Mouse (Mus musculus) forebrain, embryonic 12.5 days (tissue): ENCODE results near the gene Gm11127. TPM values are rescaled to one million over a fixed set of nuclear protein-coding genes. Genes with fewer than 3 reads are reported as not detected.
"Not testable (repeated sequence)": the region's sequence is repeated elsewhere in the genome, so short reads cannot be mapped to it uniquely, and the experiment has no call there.

ENCODE experiments used
- ATAC-seq: fragments of 200-750 bp; cut with Nextera tagmentation; 2 replicates; pipeline ENCODE4 v1.8.0; 2017; ENCODE audit warnings: moderate TSS enrichment; ENCODE audit not compliant: low FRiP score
- H3K27ac ChIP-seq: fragments of 300-500 bp; sonication (generic); 2 replicates; pipeline ENCODE4 v1.5.1; 2016; ENCODE audit warnings: mild to moderate bottlenecking
- H3K27me3 ChIP-seq: fragments of 300-500 bp; sonication (generic); 2 replicates; pipeline ENCODE4 v1.6.1; 2016; ENCODE audit warnings: mild to moderate bottlenecking
- H3K36me3 ChIP-seq: fragments of 300-500 bp; sonication (generic); replicated peaks from 2 replicates; pipeline ENCODE4 v1.6.1; 2016; ENCODE audit warnings: mild to moderate bottlenecking
- H3K4me1 ChIP-seq: fragments of 300-500 bp; sonication (generic); 2 replicates; pipeline ENCODE4 v1.6.1; 2016
- H3K4me2 ChIP-seq: fragments of 300-500 bp; sonication (generic); 2 replicates; pipeline ENCODE4 v1.6.1; 2016; ENCODE audit warnings: mild to moderate bottlenecking, moderate library complexity
- H3K4me3 ChIP-seq: fragments of 300-500 bp; sonication (generic); replicated peaks from 2 replicates; pipeline ENCODE4 v1.5.1; 2016; ENCODE audit warnings: mild to moderate bottlenecking
- H3K9ac ChIP-seq: fragments of 300-500 bp; sonication (generic); 2 replicates; pipeline ENCODE4 v1.6.1; 2016; ENCODE audit warnings: mild to moderate bottlenecking
- H3K9me3 ChIP-seq: fragments of 300-500 bp; sonication (generic); 2 replicates; pipeline ENCODE4 v1.6.1; 2016
- WGBS: fragments of 180-500 bp; shearing (Covaris S2); methylation state at CpG from one replicate; pipeline ENCODE4 v1.1.7; 2016; 5-methylcytosine and 5-hydroxymethylcytosine counted together
- polyA plus RNA-seq: library from polyadenylated mRNA; unstranded; fragments of >200 nt; fragmentation: Nextera tagmentation; extraction: Ambion mirVana; gene quantifications from 2 replicates; pipeline ENCODE4 v1.2.1, GENCODE M21; 2016

The Gm11127 gene
- polyA plus RNA-seq, 1 experiment from 2014 or later: not detected

- H3K4me3 ChIP-seq, H3K36me3 ChIP-seq, H3K4me2 ChIP-seq, ATAC-seq, H3K27ac ChIP-seq, H3K4me1 ChIP-seq, H3K9ac ChIP-seq, H3K9me3 ChIP-seq: not testable (repeated sequence)
- WGBS: 90% methylated on average over 4 of the region's 4 CpGs
- H3K27me3 ChIP-seq: peaks cover 11% of the 10 kb centered on the region; the same call in 1 of the 2 replicates
These were observed 28.0 kb downstream of the Gm11127 start for GRCm38 (mm10) chr17:36030046-36030702.

- Histone ChIP-seq H3K4me3 (no peak overlapping the region), H3K4me2 (no peak overlapping the region), H3K27ac (no peak overlapping the region), H3K9ac (no peak overlapping the region), H3K27me3 (peaks cover 11% of the 10 kb centered on the region; the same call in 1 of the 2 replicates), H3K9me3 (no peaks in the 10 kb centered on the region), H3K36me3 (no peaks in the 10 kb centered on the region), H3K4me1 (peaks cover 4% of the 10 kb centered on the region)
- no peak for ATAC-seq
- 86% methylated on average over 7 of the region's 7 CpGs for WGBS
These were observed 29.1 kb downstream of the Gm11127 start for GRCm38 (mm10) chr17:36028879-36029619.

DNA sequence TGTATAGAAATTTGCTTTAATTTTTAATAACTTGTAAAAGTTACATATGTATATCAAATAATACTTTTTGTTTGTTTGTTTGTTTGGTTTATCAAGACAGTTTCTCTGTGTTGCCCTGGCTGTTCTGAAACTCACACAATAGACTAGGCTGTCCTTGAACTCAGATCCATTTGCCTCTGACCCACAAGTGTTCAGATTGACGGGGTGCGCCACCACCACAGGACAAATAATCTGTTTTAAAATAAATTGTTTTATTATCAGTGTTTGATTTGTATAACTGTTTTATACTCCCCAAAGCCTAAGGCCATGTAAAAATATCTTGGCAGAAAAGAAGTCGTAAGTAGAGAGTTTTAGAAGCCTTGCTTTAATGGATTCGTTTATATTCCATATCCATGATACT, 30.5 kb downstream of the Gm11127 start:
- Histone ChIP-seq H3K4me2 (no peak overlapping the region), H3K27ac (no peak overlapping the region), H3K4me3 (no peak overlapping the region), H3K4me1 (peaks cover 4% of the 10 kb centered on the region), H3K9me3 (no peaks in the 10 kb centered on the region), H3K27me3 (peaks cover 10% of the 10 kb centered on the region; the same call in 1 of the 2 replicates), H3K36me3 (no peaks in the 10 kb centered on the region), H3K9ac (no peak overlapping the region)
- ATAC-seq: no peak
- 95% methylated on average over 4 of the region's 4 CpGs for WGBS

DNA sequence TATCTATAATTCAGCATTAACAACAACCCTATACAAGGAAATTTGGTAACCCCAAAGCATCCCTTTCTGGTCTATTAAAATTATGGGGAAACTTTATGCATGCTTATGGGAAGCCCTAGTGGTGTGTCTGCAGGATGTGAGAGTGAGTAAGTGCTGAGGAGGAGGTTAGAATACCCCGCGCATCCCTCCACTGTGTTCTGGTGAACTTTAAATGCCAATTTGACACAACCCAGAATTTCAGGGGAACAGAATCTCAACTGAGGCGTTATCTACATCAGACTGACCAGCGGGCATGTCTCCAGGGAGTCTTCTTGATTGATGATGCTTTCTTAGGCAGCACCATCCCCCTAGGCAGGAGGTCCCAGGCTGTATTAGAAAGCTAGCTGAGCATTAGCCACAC, 32.3 kb downstream of the Gm11127 start:
- no peak for ATAC-seq
- H3K36me3 ChIP-seq: no peaks in the 10 kb centered on the region
- no peaks in the 10 kb centered on the region for H3K27me3 ChIP-seq
- H3K27ac ChIP-seq: no peak overlapping the region
- 87% methylated on average over 4 of the region's 4 CpGs for WGBS
- no peak overlapping the region for H3K9ac ChIP-seq
- H3K4me2 ChIP-seq: no peak overlapping the region
- no peak overlapping the region for H3K4me3 ChIP-seq
- H3K4me1 ChIP-seq: 0 out of 2 replicates have a peak, but pooled peaks cover 3% of the 10 kb centered on the region
- no peaks in the 10 kb centered on the region for H3K9me3 ChIP-seq

DNA sequence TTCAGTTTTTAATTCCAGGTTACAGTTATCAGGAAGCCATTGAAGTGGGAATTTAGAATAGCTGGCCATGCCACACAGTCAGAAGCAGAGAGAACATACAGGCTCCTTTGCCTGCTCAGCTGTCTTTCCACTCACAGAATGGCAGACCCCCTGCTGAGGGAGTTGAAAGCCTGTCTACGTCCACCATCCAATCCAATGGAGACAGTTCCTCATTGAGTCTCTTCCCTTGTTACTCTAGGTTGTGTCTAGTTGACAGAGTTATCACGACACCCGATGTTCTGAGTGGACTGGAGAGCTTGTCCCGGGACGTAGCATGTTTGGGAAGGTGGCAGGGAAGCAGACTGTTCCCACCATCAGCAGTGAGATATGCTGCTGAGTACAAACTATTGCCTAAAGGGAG, 33.0 kb downstream of the Gm11127 start:
- no peak overlapping the region for H3K4me2 ChIP-seq
- H3K9me3 ChIP-seq: no peaks in the 10 kb centered on the region
- H3K9ac ChIP-seq: no peak overlapping the region
- WGBS: 66% methylated on average over 5 of the region's 5 CpGs
- H3K36me3 ChIP-seq: no peaks in the 10 kb centered on the region
- H3K27ac ChIP-seq: no peak overlapping the region
- 0 out of 2 replicates have a peak, but pooled peaks cover 6% of the 10 kb centered on the region for H3K4me1 ChIP-seq
- ATAC-seq: no peak
- no peak overlapping the region for H3K4me3 ChIP-seq
- no peaks in the 10 kb centered on the region for H3K27me3 ChIP-seq

GRCm38 (mm10) chr17:36023710-36024654, 34.2 kb downstream of the Gm11127 start:
- Histone ChIP-seq H3K9ac (no peak overlapping the region), H3K4me3 (no peak overlapping the region), H3K27me3 (no peaks in the 10 kb centered on the region), H3K27ac (no peak overlapping the region), H3K36me3 (no peaks in the 10 kb centered on the region), H3K4me2 (no peak overlapping the region), H3K4me1 (0 out of 2 replicates have a peak, but pooled peaks cover 6% of the 10 kb centered on the region), H3K9me3 (no peaks in the 10 kb centered on the region)
- 68% methylated on average over 9 of the region's 9 CpGs for WGBS
- no peak for ATAC-seq

DNA sequence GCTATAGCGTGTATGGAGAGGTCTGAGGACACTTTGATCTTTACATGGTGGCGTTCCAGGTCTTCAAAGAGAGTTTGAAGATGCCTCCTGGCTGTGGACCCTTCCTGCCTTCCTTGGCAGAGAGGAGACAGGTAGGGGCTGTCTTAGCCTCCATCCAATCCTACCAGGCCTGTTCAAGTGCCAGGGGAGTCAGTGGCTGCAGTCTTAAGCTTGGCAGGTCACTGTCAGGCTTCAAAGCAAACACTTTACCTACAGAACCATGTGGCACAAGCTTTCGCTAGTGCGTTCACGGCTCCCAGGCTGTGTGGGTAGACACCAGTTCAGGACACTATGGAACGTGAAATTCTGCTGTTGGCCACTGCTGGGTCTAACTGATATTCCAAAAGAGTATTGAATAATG, 35.2 kb downstream of the Gm11127 start:
- no peak overlapping the region for H3K9ac ChIP-seq
- ATAC-seq: no peak
- H3K27ac ChIP-seq: no peak overlapping the region
- no peak overlapping the region for H3K4me3 ChIP-seq
- WGBS: 91% methylated on average over 6 of the region's 6 CpGs
- H3K36me3 ChIP-seq: no peaks in the 10 kb centered on the region
- H3K4me1 ChIP-seq: 0 out of 2 replicates have a peak, but pooled peaks cover 6% of the 10 kb centered on the region
- H3K27me3 ChIP-seq: no peaks in the 10 kb centered on the region
- H3K4me2 ChIP-seq: no peak overlapping the region
- no peaks in the 10 kb centered on the region for H3K9me3 ChIP-seq

DNA sequence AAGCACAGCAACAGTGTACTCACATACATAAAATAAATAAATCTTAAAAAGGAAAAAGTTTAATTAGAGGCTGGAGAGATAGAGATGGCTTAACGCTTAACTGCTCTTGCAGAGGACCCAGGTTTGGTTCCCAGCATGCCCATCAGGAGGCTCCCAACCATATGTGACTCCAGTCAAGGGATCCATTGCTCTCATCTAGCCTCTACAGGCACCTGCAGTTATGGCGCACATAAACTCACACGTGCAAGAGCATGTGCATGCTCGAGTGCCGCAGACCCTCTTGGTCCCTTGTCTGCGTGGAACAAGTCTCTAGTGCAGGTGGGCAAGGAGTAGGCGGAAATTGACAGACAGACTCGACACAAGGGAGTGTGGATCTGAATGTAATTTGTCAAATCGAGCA, 36.1 kb downstream of the Gm11127 start:
- no peak for ATAC-seq
- H3K4me1 ChIP-seq: 0 out of 2 replicates have a peak, but pooled peaks cover 6% of the 10 kb centered on the region
- H3K9me3 ChIP-seq: no peaks in the 10 kb centered on the region
- H3K27me3 ChIP-seq: no peaks in the 10 kb centered on the region
- no peak overlapping the region for H3K9ac ChIP-seq
- no peaks in the 10 kb centered on the region for H3K36me3 ChIP-seq
- no peak overlapping the region for H3K4me2 ChIP-seq
- WGBS: 95% methylated on average over 9 of the region's 9 CpGs
- H3K4me3 ChIP-seq: no peak overlapping the region
- no peak overlapping the region for H3K27ac ChIP-seq

- 93% methylated on average over 1 of the region's 1 CpGs for WGBS
- H3K36me3 ChIP-seq: no peaks in the 10 kb centered on the region; the same call in 1 of the 2 replicates
- H3K9me3 ChIP-seq: no peaks in the 10 kb centered on the region
- H3K9ac ChIP-seq: no peak overlapping the region
- 0 out of 2 replicates have a peak, but pooled peaks cover 6% of the 10 kb centered on the region for H3K4me1 ChIP-seq
- no peak overlapping the region for H3K27ac ChIP-seq
- no peak overlapping the region for H3K4me3 ChIP-seq
- no peak overlapping the region for H3K4me2 ChIP-seq
- no peaks in the 10 kb centered on the region for H3K27me3 ChIP-seq
- no peak for ATAC-seq
These were observed 36.9 kb downstream of the Gm11127 start for GRCm38 (mm10) chr17:36021309-36021708.

DNA sequence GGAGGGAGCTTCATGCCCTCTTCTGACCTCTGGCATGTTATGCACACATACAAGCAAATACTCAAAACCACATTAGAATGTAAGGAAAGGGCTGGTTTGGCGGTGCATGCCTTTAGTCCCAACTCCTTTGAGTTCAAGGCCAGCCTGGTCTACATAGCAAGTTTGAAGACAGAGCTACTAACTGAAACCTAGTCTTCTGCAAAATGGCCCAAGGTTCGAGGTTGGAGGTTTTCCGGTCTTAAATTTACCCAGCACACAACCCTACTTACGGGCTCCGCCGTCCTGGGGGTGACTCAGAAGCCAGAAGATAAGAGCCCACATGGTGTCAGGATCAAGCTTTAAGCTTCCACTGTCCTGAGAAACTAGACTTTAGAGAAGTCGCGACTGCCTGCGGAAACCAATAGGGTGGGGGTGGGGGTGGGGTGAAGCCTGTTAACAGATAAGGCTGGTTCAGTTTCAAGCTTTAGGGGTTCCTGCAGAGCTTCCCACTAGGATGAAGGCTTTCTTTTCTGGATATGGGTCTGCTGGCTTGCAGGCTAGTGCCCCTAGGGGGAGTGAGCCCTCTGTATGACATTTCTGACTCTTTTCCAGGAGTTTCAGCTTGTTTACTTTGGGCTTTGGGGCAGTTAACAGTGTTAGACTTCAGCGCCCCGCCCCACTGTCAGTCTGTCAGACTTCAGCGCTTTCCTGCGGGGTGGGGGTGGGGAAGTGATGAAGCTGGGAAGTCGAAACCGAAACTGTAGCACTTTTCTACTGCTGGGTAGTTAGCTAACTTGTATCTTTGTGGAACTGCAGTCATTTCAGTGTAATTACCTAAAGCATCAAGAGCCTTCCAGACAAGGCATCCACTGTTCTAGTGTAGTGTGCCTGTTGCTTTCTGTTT, 37.7 kb downstream of the Gm11127 start, which contains the start of gene H2-T24:
Gene H2-T24 (minus strand): TSS at position 370 of the 883 bp plus-strand sequence.
- H3K9ac ChIP-seq: no peak within 1 kb of the TSS
- no peaks in the 10 kb centered on the region for H3K27me3 ChIP-seq
- ATAC-seq: no peak
- no peak within 1 kb of the TSS for H3K27ac ChIP-seq
- H3K36me3 ChIP-seq: peaks cover 5% of the 10 kb centered on the region
- H3K4me1 ChIP-seq: 0 out of 2 replicates have a peak, but pooled peaks cover 6% of the 10 kb centered on the region
- H3K4me3 ChIP-seq: no peak within 1 kb of the TSS
- no peak within 1 kb of the TSS for H3K4me2 ChIP-seq
- whole genome bisulfite sequencing: 44% methylated on average over 15 of the region's 15 CpGs
- no peaks in the 10 kb centered on the region for H3K9me3 ChIP-seq

- H3K27me3 ChIP-seq: no peaks in the 10 kb centered on the region
- H3K36me3 ChIP-seq: peaks cover 9% of the 10 kb centered on the region
- ATAC-seq: no peak
- H3K4me3 ChIP-seq: no peak overlapping the region
- no peak overlapping the region for H3K4me2 ChIP-seq
- H3K9ac ChIP-seq: no peak overlapping the region
- 0 out of 2 replicates have a peak, but pooled peaks cover 6% of the 10 kb centered on the region for H3K4me1 ChIP-seq
- 80% methylated on average over 3 of the region's 3 CpGs for WGBS
- H3K9me3 ChIP-seq: no peaks in the 10 kb centered on the region
- no peak overlapping the region for H3K27ac ChIP-seq
These were observed 38.7 kb downstream of the Gm11127 start for GRCm38 (mm10) chr17:36019519-36019918.
